Mouse (Mus musculus): ENCODE results near the gene Rpia. TPM values are rescaled to one million over a fixed set of nuclear protein-coding genes. Genes with fewer than 3 reads are reported as not detected.
A peak's percentile ranks its signal among the peaks of the same experiment; 100 is the strongest.
"Not testable (repeated sequence)": the region's sequence is repeated elsewhere in the genome, so short reads cannot be mapped to it uniquely, and the experiment has no call there.

Gene Rpia
- 10 to 100 TPM; 17.4 to 21.3 (median 20.4) TPM for total RNA-seq (2022)

DNA sequence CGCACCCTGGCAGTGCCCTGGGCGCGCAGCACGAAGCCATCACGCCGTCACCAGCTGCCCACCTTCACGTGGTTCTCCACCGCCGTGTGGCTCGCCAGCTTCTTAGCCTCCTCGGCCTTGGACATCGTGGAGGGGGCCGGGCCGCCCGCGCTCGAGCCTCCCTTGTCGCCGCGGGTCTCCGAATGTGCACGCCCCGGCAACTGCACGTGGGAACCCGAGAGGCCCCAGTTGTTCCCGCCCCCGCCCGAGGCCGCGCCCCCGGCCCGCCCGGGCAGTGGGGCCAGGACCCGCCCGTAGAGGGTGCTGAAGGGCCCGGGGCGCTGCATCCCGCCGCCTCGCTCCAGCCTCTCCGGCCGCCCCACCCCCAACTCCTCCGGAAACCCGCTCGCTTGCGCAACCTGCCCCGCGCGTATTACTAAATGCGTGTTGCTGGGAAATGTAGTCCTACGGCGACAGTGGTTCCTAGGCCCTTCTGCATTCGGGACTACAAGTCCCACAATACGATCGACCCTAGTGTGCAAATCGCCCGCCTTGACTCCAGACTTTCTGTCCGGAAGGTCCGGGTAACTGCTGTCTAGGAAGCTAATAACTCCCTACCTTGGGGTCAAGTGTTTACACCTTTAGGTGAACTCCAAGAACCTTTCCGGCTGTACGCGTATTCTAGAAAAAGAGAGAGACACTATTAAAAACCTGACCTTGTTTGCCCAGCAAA lies at the start of gene Rpia:
Gene Rpia, minus strand, starts transcription at position 409 of the 712 bp plus-strand sequence.
- peak; percentile 99 for DNase-seq (ENCODE audit: low spot score in 2 of 2)

DNA sequence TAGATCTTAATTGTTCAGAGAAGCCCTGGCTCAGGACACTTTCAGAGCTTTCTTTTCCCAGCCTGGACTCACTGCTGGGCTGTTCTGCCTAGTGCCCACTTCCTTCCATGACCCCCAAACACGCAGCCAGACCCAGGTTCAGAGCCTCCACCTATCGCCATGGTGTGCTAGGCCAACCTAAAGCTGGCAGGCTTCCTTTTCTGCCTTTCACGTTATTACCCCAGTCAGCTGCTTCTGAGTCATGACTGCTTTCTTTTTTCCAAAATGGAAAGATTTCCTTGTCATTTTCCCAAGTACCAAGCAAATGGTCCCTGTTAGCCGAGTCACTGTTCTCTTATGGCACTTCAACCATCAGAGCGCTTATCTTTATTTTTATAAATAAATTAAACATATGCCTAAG lies 48.2 kb upstream of the Rpia start:
- no peak for DNase-seq (ENCODE audit: low spot score in 2 of 2)

DNA sequence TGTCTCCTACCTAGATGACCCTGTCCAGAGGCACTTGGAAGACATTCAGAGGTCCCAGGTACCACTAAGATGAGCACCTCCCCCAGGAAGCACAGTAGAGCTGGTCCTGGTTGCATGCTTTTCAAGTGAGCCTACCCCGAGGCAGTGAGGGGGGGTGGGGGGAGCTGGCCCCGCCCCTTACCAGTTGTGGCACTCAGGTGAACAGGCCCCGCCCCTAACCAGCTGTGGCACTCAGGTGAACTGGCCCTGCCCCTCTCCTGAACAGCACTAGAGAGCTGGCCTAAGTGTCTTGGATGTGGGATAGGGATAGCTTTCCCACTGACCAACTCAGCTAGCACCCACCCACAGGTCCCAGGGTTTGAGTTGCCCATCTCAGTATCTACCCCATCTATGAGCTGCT lies 46.5 kb upstream of the Rpia start:
- no peak for DNase-seq (ENCODE audit: low spot score in 2 of 2)

DNA sequence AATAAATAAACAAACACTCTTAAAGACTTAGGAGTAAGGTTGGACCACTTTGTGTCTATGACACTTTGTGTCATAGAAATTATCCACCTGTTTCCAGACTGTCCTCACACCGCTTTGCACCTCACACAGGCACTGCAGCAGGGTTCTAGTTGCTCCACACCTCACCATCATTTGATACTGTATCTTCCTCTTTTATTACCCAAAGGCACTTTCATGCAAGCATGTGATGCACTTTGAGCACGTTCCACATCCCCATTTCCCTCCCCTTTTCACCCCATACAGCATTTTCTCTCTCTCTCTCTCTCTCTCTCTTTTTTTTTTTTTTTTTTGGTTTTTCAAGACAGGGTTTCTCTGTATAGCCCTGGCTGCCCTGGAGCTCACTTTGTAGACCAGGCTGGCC lies 45.3 kb upstream of the Rpia start:
- DNase-seq (ENCODE audit: low spot score in 2 of 2) = no peak

DNA sequence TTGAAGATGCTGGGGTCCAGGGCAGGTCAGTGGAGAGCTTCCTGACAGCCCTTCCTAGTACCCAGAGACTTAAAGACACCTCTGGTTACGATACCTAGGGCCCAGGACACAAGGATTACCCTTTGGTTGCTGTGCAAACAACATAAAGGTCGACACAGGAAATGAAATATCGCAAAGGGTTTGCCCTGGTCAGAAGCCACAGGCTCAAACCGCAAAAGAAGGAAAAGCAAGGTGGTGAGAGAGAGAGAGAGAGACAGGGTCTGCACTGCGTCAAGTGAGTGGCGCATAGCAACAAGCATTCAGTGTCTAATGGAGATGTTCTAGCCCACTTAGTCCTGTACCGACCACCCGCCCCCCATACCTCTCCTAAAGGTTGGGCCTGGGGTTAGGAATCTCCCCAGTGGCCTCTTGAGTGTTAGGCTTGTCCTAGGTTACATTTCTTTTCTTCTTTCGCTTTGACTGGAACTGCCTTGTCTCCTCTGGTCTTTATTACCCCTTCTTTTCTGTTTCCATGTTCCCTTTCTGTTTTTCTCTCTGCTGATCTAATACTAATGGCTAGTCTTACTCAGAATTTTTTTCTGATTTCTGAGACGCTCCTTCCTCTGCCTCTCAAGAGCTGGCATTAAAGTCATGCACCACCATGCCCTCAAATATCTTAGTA lies 39.3 kb upstream of the Rpia start:
- no peak for DNase-seq (ENCODE audit: low spot score in 2 of 2)

DNA sequence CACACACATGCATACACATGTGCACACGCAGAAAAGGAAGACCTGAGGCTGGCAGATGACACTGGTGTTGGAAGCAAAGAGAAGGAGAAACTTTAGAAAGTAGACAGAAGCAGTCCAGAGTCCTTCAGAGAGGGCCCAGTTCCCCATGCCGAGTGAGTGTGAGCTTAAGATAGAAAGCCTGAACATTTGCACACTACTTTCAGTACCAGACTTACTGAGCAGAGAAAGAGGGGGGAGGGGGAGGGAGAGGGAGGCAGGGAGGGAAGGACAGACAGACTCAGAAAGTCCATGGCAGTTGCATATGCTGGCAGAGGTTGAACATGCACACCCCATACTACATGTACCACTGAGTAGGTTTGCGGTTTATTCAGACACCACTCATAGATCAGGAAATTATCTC lies 38.5 kb upstream of the Rpia start:
- DNase-seq (ENCODE audit: low spot score in 2 of 2) = no peak

DNA sequence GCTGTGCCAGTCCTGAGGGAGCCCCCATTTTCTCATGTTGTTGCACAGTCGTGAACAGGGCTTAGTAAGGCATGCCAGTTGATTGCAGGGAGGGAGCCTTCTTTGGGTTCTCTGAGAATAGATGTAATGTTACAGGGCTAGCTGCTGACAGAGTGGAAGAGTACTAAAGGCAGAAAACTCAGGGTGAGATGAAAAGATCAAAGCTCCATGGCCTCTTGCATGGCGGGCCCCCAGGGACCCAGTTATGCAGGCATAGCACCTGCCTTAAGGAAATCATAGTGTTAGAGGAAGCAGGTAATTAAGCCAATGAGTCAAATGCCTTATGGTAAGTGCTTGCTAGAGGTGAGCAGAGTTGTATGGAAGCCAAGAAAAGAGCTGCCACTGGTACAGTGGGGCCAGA lies 37.4 kb upstream of the Rpia start:
- no peak for DNase-seq (ENCODE audit: low spot score in 2 of 2)

DNA sequence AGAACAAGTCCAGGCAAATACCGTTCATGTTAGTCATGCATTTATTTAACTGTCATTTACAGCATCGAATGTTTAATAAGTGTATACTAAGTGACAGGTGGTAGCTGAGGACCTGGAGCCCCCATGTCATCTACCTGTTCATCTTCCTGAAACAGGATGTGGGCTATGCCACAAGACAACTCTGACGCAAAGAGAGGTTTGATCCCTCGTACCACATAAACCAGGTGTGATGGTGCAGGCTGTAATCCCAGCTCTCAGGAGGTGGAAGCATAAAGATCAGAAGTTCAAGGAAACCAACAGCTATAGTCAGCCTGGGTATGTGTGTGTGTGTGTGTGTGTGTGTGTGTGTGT lies 32.9 kb upstream of the Rpia start:
- DNase-seq (ENCODE audit: low spot score in 2 of 2) = no peak

DNA sequence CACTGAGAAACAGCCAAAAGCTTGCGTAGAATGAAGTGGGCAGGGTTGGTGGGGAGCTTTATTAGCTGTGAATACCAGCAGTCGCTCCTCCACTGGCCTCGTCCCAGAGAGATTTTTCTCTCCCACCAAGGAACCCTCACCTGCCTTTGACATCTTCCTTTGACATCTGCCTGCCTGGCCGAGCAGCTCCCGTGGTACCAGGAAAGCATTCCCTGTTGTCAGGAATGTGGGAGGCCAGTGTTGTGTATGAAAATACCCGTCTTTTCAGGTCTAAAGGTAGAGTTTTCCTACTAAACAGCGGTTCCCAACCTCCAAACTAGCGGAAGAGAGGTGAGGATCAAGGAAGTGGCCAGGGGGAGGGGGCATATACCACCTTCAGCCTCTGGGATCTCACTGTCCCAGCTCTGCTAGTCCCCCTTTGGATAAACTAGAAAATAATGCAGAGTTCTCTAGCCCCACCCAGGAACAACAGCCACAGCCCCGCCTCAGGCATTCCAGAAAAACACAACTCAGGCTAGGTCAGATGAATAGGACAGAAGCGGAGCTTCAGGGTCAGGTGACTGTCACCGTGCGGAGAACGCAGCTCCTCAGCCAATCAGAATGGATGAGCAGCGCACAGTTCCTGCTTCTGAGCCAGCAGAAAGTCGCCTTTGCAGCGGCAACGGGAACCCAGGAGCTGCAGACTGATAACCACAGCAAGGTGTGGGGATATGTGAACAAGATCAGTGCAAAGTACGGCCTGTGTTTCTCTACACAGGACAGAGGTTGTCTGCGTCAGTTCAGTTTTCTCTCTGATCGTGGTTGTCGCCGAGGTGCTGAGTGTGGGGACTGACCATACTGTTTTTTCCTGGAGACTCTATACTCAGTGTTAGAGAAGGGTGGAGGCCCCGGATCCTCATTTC lies 32.3 kb upstream of the Rpia start:
- DNase-seq (ENCODE audit: low spot score in 2 of 2) = peak; percentile 10 to 16

DNA sequence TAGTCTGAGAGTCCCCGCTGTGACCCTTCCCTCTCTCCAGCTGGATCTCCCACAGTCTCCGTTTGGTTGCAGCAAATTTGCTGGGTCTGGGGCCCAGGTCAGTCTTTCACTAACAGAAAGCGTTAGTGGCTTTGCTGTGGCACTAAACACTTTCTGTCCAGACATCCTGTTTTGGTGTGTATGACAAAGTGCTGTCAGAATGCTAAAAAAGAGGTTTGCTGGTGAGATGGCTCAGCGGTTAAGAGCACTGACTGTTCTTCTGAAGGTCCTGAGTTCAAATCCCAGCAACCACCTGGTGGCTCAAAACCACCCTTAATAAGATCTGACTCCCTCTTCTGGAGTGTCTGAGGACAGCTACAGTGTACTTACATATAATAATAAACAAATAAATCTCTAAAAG lies 31.2 kb upstream of the Rpia start:
- DNase-seq (ENCODE audit: low spot score in 2 of 2) = not testable (repeated sequence)

DNA sequence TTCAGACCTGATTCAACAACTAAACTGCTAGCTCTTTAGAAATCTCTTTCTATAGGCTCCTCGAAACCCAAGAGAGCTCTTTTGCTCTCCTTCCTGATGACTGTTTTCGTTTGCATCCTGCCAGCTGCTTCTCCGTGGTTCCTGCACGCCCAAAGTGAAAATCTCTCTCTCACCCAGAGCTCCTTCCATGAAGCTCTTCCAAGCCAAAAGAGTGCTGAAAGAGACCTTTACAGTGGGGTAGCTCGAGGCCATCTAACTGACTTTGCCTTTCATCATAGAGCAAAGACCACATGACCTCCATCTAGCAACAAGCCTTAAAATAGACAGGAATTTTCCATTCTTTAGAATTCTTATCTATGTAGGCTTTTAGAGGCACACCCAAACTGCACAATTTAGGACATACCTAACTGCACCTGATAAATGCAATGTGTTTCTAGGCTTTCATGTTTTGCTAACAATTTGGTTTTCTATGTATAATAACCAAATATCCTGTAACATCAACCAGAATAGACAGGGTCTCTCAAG lies 30.4 kb upstream of the Rpia start:
- no peak for DNase-seq (ENCODE audit: low spot score in 2 of 2)

DNA sequence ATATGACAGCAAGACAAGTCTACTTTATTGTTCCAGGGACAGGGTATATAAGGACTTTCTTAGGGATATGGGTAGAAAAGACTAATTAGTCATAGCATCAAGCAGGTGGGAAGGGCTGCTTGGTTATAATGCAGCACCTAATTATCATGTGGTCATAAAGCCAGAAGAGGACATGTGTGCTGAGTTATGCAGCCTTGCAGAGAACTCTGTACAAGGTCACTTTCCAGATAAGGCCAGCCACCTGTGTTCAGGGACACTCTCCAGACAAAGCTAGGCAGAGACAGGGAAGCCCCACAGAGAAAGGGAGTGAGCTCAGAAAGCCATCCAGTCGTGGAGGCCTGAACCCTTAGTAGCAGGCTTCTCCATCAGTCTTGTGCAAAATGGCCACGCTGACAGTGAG lies 29.5 kb upstream of the Rpia start:
- DNase-seq (ENCODE audit: low spot score in 2 of 2) = no peak

DNA sequence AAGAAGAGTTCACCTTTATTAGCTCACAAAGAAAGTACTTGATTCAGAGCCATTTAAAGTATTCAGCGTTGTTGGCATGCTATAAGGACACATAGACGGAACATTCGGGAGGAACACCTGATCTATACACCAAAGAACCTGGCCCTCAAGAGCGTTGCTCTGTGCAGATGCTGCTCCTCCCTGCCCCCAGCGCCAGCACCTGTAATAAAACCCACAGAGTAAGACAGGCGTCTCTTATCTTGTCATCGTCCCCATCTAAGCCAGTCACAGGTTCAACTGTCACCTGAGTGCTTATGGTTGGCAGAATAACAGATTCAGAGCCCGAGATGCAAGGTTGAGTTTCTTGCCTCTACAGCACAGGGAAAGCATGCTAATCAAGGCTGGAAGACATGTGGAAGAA lies 23.4 kb upstream of the Rpia start:
- no peak for DNase-seq (ENCODE audit: low spot score in 2 of 2)

DNA sequence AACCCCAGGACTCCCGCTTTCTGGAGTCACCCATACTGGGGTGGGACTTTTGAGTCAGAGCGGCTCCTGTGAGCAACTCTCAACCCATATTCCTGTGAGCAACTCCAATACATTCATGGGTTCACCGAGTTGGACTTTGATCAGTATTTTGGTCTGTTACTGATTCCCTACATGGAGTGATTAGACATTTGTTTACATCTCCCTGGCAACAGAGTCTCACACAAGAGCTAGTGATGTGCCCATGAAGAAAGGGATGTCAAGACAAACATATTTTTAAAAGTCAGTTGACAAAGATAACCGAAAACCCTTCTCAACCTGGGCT lies 22.6 kb upstream of the Rpia start:
- DNase-seq (ENCODE audit: low spot score in 2 of 2) = no peak

DNA sequence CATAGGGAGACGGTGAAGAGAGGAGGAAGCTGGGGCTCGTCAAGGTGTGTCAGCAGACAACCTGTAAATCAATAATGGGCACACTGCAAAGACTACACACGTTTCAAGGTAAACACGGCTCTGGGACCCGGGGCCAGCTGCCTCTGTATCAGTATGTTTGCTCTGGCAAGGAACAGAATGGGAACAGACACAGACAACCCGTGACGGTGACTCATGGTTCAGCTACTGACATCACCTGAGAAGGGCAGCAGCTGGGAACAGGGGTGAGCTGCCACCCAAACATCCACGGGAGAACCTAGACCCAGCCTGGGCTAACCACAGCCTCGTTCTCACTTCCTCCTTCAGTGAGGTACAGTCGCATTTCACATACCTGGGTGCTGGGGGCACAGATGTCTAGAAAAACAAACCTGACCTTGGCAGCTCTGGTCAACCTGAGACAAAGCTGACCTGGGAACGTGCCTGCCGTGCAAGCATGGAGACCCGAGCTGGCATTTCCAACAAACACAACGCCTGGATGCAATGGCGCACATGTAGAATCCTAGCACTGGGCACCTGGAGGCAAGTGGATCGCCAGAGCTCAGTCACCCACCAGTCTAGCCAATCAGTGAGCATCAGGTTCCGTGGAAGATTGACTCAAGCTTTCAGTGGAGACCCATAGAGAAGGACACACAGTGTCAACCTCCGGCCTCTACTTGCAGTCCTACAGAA lies 22.0 kb upstream of the Rpia start:
- no peak for DNase-seq (ENCODE audit: low spot score in 2 of 2)

DNA sequence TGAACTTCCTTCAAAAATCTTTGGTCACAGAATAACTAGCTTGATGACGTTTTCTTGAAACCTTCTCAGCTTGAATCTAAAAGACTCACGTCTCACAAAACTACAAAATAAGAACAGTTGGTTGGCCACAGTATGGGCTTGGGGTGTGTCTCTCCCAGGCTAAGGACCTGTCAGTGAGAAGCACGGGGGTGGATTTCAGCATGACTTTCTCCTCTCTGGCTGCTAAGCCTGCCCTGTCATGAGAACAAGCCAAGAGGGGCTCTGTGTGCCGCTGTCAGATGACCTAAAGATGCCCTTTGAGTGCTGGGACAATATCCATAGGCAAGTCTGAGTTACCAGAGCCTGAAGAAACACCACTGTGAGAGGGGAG lies 20.5 kb upstream of the Rpia start:
- DNase-seq (ENCODE audit: low spot score in 2 of 2) = no peak

DNA sequence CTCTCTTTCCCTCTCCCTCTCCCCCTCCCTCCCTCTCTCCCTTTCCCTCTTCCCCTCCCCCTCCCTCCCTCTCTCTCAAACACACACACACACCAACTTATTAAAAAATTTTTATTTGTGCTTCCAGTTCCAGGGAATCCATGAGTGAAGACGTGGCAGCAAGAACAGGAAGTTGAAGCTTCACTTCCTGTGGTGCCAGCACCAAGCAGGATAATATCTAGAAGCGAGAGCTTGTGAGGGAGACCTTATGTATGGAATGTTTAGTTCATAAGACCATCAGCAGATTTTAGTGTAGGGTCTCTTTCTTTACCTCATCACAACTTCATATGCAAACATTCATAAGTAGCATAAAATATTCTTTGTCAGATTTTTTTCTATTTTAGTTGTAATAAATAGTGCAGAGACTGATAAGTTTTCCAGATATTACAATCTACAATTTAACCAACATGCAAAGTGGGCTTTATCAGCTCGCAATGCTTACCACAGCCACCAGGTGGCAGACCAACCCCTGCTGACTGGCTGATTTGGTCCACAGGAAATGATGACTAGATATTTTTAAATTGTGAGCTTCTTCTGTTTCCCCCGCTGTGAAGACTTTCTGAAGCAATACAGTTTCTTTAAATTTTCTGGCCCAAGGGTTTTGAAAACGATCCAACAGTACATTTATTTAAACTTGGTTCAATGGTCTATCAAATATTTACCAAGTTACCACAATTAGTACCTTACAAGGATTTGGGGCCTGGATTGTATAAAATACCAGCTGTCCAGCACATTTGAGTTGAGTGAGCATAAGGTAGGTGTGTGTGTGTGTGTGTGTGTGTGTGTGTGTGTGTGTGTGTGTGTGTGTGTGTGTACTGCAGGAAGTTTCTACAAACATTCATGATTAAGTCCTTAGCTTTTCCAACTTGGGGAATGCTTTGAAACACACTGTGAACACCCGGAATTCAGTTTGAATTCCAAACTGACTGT lies 19.8 kb upstream of the Rpia start:
- DNase-seq (ENCODE audit: low spot score in 2 of 2) = peak; percentile 63 to 66

DNA sequence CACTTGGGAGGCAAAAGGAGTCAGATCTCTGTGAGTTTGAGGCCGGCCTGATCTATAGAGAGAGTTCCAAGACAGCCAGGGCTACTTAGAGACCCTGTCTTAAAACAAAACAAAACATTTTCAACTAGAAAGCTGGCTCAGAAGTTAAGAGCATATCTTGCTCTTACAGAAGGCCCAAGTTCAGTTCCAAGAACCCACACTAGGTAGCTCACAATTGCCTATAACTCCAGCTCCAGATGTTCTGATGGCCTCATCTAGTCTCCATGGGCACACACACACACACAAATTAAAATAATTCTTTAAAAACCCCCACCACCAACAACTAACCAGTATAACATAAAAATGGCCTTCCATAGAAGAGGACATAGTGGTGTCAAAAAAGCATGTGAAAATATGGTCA lies 18.5 kb upstream of the Rpia start:
- no peak for DNase-seq (ENCODE audit: low spot score in 2 of 2)

DNA sequence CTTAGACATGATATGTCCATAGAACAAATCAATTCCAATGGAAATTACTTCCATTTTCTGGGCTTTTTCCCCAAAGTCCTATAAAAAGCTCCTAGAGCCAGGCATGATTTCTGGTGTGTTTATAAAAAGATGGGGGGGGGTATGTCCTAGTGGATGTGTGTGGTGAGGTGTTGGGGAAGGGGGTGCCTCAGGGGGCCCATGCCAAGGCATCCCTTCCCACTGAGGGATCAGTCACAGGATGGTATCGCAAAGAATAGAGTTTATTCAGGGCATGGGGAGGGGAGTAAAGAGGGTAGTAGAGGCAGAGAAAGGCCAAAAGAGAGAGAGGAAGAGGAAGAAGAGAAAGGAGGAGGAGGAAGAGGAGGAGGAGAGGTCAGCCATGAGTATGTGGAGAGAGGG lies 14.5 kb upstream of the Rpia start:
- no peak for DNase-seq (ENCODE audit: low spot score in 2 of 2)

DNA sequence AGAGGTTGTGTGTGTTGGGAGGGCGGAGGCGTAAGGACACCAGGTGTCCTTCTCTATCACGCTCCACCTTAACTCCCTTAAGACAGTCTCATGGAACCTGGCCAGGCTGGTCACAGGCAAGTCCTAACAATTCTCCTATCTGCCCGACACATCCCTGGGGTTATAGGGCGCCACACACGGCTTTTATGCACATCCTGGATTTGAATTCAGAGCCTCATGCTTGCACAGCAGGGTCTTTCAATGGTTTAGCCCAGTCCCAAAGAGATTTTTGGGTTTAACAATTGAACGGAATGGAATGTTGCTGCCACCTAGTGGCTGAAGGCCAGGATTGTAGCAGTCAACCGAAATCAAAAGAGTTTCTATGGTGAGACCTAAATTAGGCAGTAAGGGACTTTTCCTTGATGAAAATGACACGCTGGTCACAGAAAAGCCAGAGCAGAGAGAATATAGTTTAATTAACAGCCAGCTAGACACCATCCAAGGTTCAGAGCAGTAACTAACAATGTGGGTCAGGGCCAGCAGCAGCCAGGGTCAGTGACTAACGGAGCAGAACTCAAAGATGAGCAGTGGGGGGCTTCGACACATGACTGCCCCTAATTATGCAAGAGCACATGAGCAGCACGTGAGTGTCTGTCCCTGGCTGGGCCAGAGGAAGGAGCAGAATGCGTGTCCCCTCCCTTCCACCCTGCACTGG lies 13.9 kb upstream of the Rpia start:
- peak; percentile 23 to 24 for DNase-seq (ENCODE audit: low spot score in 2 of 2)

All from gastrocnemius, adult 8-10 months (tissue).